Mouse (Mus musculus): Measurements from ENCODE around the gene Il25.
"Not testable (repeated sequence)": the region's sequence is repeated elsewhere in the genome, so short reads cannot be mapped to it uniquely, and the experiment has no call there.

Il25 gene

DNA sequence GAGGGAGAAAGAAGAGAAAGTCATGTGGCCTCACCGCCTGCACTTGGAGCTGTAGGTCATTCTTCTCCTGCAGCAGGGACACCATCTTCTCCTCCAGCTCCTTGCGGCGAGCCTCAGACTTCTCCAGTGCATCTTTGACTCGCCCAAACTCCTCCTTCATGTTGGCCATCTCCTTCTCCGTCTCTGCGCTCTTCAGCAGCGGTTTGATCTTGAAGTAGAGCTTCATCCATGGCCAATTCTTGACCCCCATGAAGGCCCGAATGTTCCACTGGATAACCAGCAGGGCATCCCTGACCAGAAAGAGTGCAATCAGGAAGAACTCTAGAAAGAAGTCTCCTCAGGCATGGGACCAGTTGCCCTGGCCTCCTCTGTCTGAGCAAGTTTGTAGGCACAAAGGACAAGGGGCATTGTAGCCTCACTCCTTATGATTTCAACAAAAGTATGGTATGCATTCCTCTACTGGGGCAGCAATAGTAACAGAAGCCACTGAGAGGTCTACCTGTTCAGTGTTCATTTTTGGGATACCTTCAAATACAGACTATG lies 21.2 kb downstream of the Il25 start:
- DNase-seq (ENCODE audit: low spot score in 2 of 2) = no peak

DNA sequence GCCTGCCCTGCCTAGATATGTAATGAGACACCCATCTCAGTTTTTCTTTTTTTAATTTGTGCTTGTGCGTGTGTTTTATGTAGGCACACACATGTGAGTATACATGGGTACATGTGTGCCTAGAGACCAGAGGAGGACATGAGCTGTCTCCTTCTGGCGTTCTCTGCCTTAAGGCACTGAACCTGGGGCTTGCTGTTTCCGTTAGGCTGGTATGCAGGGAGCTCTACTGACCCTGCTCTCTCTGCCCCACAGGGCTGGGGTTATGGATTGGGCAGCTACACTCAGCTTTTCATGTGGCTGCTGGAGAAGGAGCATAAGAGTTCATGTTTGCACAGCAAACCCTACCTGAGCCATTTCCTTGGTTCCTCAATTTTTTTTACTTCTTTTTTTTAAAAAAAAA lies 22.0 kb downstream of the Il25 start:
- DNase-seq (ENCODE audit: low spot score in 2 of 2) = no peak

- no peak for DNase-seq (ENCODE audit: low spot score in 2 of 2)
Observed at GRCm38 (mm10) chr14:54955481-54955880, 23.0 kb downstream of the Il25 start.

- DNase-seq (ENCODE audit: low spot score in 2 of 2) = no peak
Observed at GRCm38 (mm10) chr14:54956533-54956932, 24.0 kb downstream of the Il25 start.

DNA sequence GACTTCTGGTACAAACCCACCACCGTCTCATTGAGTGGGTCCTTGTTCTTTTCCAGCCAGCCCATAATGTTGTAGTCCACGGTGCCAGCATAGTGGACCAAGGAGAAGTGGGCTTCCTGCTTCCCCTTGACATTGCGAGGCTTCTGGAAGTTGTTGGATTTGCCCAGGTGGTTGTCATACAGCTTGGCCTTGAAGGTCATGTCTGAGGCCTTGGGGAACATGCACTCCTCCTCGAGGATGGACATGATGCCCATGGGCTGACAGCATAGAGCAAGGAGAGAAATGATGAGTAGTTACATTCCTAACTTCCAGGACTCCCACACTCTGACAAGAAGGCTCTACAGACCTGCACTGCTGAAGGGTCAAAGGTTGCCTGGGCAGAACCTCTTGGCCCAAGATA lies 26.0 kb downstream of the Il25 start:
- DNase-seq (ENCODE audit: low spot score in 2 of 2) = no peak

GRCm38 (mm10) chr14:54959197-54959596 lies 26.7 kb downstream of the Il25 start:
- no peak for DNase-seq (ENCODE audit: low spot score in 2 of 2)

DNA sequence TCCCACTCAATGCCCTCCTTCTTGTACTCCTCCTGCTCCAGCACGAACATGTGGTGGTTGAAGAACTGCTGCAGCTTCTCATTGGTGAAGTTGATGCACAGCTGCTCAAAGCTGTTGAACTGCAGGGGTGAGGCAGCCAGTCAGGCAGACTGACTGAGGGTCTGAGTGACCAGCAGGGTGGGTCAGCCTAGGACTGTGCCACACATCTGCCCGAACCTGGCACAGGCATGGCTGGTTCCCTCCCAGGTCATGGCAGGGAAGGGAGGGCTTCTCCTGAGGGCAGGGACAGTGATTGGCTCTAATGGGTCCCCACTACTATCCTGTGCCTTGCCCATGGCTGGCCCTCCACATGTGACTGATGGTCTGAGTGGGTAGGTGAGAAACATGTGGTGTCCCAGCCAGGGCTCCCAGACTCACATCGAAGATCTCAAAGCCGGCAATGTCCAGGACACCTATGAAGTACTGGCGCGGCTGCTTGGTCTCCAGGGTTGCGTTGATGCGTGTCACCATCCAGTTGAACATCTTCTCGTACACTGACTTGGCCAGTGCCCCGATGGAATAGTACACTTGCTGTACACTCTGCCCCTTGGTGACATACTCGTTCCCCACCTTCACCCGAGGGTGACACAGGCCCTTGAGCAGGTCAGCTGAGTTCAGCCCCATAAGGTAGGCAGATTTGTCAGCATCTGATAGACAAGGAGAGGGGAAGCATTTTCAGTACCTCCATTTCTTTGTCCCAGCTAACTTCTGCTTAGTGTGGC lies 27.5 kb downstream of the Il25 start:
- DNase-seq (ENCODE audit: low spot score in 2 of 2) = not testable (repeated sequence)

DNA sequence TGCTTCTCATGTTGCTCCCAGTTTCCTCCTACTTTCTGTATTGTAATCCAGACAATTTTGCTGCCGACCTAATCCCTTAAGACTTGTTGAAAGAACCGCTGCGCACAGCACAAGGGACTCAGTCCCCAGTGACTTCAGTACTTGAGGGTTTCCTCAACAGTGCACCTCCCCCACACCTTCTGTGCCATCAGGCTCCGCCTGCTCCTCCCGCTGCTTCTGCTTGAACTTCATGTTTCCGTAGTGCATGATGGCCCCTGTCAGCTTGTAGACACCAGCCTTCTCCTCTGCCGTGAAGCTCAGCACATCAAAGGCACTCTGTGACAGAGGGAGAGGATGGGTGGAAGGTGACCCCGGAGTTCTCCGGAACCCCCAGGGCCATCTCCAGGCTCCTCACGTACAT lies 28.3 kb downstream of the Il25 start:
- DNase-seq (ENCODE audit: low spot score in 2 of 2) = no peak

- DNase-seq (ENCODE audit: low spot score in 2 of 2) = no peak
Observed at GRCm38 (mm10) chr14:54961487-54961886, 29.0 kb downstream of the Il25 start.

- no peak for DNase-seq (ENCODE audit: low spot score in 2 of 2)
Observed at GRCm38 (mm10) chr14:54962714-54963113, 30.2 kb downstream of the Il25 start.

DNA sequence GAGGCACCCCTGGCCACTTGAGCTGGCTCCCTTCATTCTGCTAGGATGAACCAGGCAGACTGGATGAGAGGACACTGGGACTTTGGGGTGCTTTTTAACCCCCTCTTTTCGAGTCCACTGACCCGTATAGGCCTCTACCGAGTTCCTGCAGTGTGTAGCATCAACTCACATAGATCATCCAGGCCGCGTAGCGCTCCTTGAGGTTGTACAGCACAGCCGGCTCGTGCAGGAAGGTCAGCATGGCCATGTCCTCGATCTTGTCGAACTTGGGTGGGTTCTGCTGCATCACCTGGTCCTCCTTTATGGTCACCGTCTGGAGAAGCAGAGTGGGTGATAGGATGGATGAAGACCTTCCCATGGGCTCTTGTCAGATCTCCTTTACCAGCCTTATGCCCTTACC lies 31.2 kb downstream of the Il25 start:
- no peak for DNase-seq (ENCODE audit: low spot score in 2 of 2)

GRCm38 (mm10) chr14:54965044-54965443 lies 32.5 kb downstream of the Il25 start:
- no peak for DNase-seq (ENCODE audit: low spot score in 2 of 2)

- DNase-seq (ENCODE audit: low spot score in 2 of 2) = no peak
Observed at GRCm38 (mm10) chr14:54965631-54966030, 33.1 kb downstream of the Il25 start.

GRCm38 (mm10) chr14:54966320-54966977 lies 34.0 kb downstream of the Il25 start, which contains the start of gene Myh6:
TSS of gene Myh6 (minus strand) at chr14:54966927.
- peak; percentile 78 to 83 for DNase-seq (ENCODE audit: low spot score in 2 of 2)

- DNase-seq (ENCODE audit: low spot score in 2 of 2) = peak; percentile 66 to 68
Observed at GRCm38 (mm10) chr14:54967874-54968273, 35.4 kb downstream of the Il25 start.

DNA sequence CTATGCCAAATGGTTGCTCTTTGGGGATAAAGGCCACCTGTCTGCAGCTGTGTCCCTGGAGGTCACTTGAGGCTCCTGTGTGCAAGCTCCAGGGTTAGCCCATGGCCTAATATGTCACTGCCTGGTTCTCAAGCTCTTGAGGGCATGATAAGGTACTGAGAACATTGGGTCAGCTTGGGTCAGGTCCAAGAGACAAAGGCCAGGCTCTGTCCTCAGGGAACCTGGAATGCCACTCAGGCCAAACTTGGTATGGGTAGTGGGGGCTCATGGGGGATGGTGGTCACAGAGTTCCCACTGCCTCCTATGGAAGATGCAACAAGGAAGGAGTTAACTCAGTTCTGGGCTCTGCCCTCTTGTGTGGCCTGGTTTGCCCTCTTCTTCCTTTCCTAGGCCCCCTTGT lies 35.8 kb downstream of the Il25 start:
- DNase-seq (ENCODE audit: low spot score in 2 of 2) = peak; percentile 84 to 89

- not testable (repeated sequence) for DNase-seq (ENCODE audit: low spot score in 2 of 2)
Observed at GRCm38 (mm10) chr14:54972786-54973185, 40.3 kb downstream of the Il25 start.

- DNase-seq (ENCODE audit: low spot score in 2 of 2) = no peak
Observed at GRCm38 (mm10) chr14:54974068-54974791, 41.7 kb downstream of the Il25 start.

GRCm38 (mm10) chr14:54976633-54977032 lies 44.1 kb downstream of the Il25 start, which contains the start of gene Gm17428:
TSS of gene Gm17428 (plus strand) at chr14:54976933.
- no peak for DNase-seq (ENCODE audit: low spot score in 2 of 2)

DNA sequence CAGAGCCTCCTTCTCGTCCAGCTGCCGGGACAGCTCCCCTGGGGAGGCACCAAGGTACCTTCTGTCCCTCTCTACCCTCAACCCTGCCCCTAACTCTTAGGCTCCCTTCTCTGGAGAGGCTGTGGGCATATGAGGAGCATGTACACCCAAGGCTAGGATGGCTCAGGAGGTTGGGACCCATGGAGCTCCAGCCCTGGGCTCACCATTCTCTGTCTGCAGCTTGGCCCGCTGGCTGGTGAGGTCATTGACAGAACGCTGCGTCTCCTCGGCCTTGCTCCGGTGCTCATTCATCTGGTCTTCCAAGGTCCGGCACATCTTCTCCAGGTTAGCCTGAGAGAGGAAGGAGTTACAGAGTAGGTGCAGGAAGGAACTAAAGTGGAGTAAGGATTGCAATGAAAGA lies 46.2 kb downstream of the Il25 start:
- DNase-seq (ENCODE audit: low spot score in 2 of 2) = no peak

DNA sequence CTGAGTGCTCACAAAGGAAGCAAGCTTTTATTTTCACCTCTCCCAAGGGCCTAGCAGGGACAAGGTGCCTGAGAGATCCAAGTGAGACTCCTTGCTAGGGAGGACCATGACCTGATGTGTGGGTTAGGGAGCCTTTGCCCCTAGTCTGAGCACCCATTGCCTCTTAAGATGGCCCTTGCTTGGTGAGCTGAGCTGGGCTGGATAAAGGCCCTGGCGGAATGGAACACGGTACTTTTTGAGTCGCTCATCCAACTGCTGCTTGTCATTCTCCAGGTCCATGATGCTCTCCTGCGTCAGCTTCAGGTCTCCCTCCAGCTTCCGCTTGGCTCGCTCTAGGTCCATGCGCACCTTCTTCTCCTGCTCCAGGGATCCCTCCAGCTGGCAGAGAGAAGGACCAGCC lies 49.4 kb downstream of the Il25 start:
- no peak for DNase-seq (ENCODE audit: low spot score in 2 of 2)
